Comparison of ENCODE assay signal across 24 mouse cellular contexts in the genomic region with DNA sequence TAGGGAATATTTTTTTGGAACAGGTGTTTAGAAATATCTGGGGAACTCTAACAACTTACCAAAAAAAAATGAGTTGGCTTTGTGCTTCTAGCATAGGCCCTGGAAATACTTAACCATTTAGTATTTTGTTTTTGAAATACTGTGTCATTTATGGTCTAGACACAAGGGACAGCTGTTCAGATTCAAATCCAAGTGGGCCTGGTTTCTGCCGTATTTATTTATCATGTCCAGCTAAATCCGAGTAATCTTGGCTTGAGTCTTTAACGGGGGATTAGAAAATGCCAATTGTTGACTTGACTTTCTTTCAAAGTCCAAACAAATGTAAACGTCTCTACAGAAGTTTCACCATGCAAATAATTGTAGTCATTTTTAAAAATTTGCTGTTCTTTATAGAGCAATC.
DNase-seq lines count a peak whose midpoint lies in the region; ATAC-seq and TF ChIP-seq lines count a peak whose summit lies in the region.
"Had no signal": no experiment of that assay in that cellular context is flagged by ENCODE, and none has a peak within 500 bp of the region (broad histone marks: within the 10 kb centered on the region; RNA-seq: fewer than 3 reads in every experiment).

No protein-coding gene starts in this region.

- intact Hi-C loops in gastrocnemius, adult 2 months (cut with DNase I): no loop called here

- peaks cover 2% of the 10 kb centered on the region; the same call in 1 of the 2 replicates for H3K4me1 ChIP-seq in lung, embryonic 15.5 days
- no peaks in the 10 kb centered on the region for H3K4me1 ChIP-seq in lung, postnatal 0 days (ENCODE audit: insufficient read depth, low read depth, low read length)
- H3K4me1 ChIP-seq: forebrain, embryonic 12.5 days had no signal

- H3K4me2 ChIP-seq in lung, embryonic 15.5 days: no peak overlapping the region
- no peak overlapping the region for H3K4me2 ChIP-seq in lung, postnatal 0 days (replicated peaks; ENCODE audit: low read depth, low read length)
- H3K4me2 ChIP-seq: embryonic facial prominence, embryonic 12.5 days; forebrain, embryonic 12.5 days had no signal

- ATAC-seq in lung, embryonic 15.5 days (ENCODE audit: borderline replicate concordance, extremely low read depth, low FRiP score, low TSS enrichment): peak; percentile 46; the same call in 1 of the 2 replicates
- no peak for ATAC-seq in lung, postnatal 0 days
- ATAC-seq: forebrain, embryonic 14.5 days; forebrain, embryonic 16.5 days had no signal

- no peaks in the 10 kb centered on the region for H3K36me3 ChIP-seq in lung, embryonic 15.5 days
- H3K36me3 ChIP-seq in lung, postnatal 0 days (ENCODE audit: insufficient read depth, low read length): no peaks in the 10 kb centered on the region
- H3K36me3 ChIP-seq: embryonic facial prominence, embryonic 12.5 days; embryonic facial prominence, embryonic 15.5 days; forebrain, embryonic 10.5 days; forebrain, embryonic 12.5 days had no signal

- TF ChIP-seq CTCF in gastrocnemius, adult 2 months (IDR thresholded peaks at IDR 0.05): no peak
- no peak for TF ChIP-seq CTCF in lung, postnatal 0 days (IDR thresholded peaks at IDR 0.05)

- H3K9ac ChIP-seq in lung, embryonic 15.5 days: no peak overlapping the region
- no peak overlapping the region for H3K9ac ChIP-seq in lung, postnatal 0 days (replicated peaks; ENCODE audit: low read depth)
- H3K9ac ChIP-seq: embryonic facial prominence, embryonic 12.5 days; embryonic facial prominence, embryonic 15.5 days; forebrain, embryonic 12.5 days had no signal

- no peak for TF ChIP-seq EP300 in lung, postnatal 0 days (IDR thresholded peaks at IDR 0.05)

- peak overlapping the region; percentile 66; the same call in 1 of the 2 replicates for H3K27ac ChIP-seq in gastrocnemius, adult 2 months
- H3K27ac ChIP-seq in lung, embryonic 15.5 days: no peak overlapping the region
- H3K27ac ChIP-seq in lung, postnatal 0 days (ENCODE audit: low read length): no peak overlapping the region
- H3K27ac ChIP-seq: embryonic facial prominence, embryonic 12.5 days; forebrain, embryonic 10.5 days; forebrain, embryonic 12.5 days had no signal

- H3K4me3 ChIP-seq in gastrocnemius, adult 2 months: no peak overlapping the region
- no peak overlapping the region for H3K4me3 ChIP-seq in lung, embryonic 15.5 days
- no peak overlapping the region for H3K4me3 ChIP-seq in lung, postnatal 0 days (ENCODE audit: low read depth, low read length)
- H3K4me3 ChIP-seq: embryonic facial prominence, embryonic 12.5 days; embryonic facial prominence, embryonic 15.5 days; erythroblast, embryonic 14.5 days; forebrain, embryonic 10.5 days; forebrain, embryonic 12.5 days had no signal

- H3K9me3 ChIP-seq in lung, embryonic 15.5 days: no peaks in the 10 kb centered on the region
- no peaks in the 10 kb centered on the region for H3K9me3 ChIP-seq in lung, postnatal 0 days (ENCODE audit: low read length)
- H3K9me3 ChIP-seq: embryonic facial prominence, embryonic 12.5 days; embryonic facial prominence, embryonic 15.5 days; forebrain, embryonic 10.5 days; forebrain, embryonic 12.5 days had no signal

- H3K27me3 ChIP-seq in lung, embryonic 15.5 days: no peaks in the 10 kb centered on the region
- no peaks in the 10 kb centered on the region for H3K27me3 ChIP-seq in lung, postnatal 0 days (replicated peaks; ENCODE audit: insufficient read depth, low read length)
- H3K27me3 ChIP-seq: embryonic facial prominence, embryonic 12.5 days; embryonic facial prominence, embryonic 15.5 days; forebrain, embryonic 12.5 days had no signal

- WGBS in lung, embryonic 15.5 days: 23% methylated on average over 4 of the region's 4 CpGs
- WGBS in lung, postnatal 0 days: 34% methylated on average over 4 of the region's 4 CpGs

- DNase-seq in gastrocnemius, adult 2 months: no peak
- DNase-seq in gastrocnemius, adult 8-10 months (ENCODE audit: low spot score in 2 of 2): no peak
- no peak for DNase-seq in lung, postnatal 0 days (ENCODE audit: low spot score)
- DNase-seq in retina, postnatal 1 day: peak; percentile 35
- no peak for DNase-seq in retina, embryonic 14.5 days (ENCODE audit: low spot score)
- DNase-seq in kidney, postnatal 4 days: no peak
- DNase-seq: adrenal gland, adult 2 months; adrenal gland, postnatal 10 days; adrenal gland, postnatal 25 days; cerebellum, adult 11 months; cerebellum, adult 18-20 months; cerebellum, adult 8-10 months; cerebellum, adult 9-11 months; cerebellum, postnatal 14 days; cerebellum, postnatal 36 days; embryo, embryonic 11 days had no signal
